Mouse (Mus musculus) lung, embryonic 14.5 days (tissue): ENCODE measurements around the gene Il4ra. TPM values are rescaled to one million over a fixed set of nuclear protein-coding genes. Genes with fewer than 3 reads are reported as not detected.

ENCODE experiments used
- ATAC-seq: fragments of 200-750 bp; cut with Nextera tagmentation; 2 replicates; pipeline ENCODE4 v1.8.0; 2017; ENCODE audit warnings: mild to moderate bottlenecking, moderate TSS enrichment, moderate library complexity; ENCODE audit not compliant: insufficient read depth
- DNase-seq: peaks from one replicate; pipeline ENCODE4 v3.0.0-alpha.2; 2015
- H3K27ac ChIP-seq: fragments of 300-500 bp; sonication (generic); 2 replicates; pipeline ENCODE4 v1.5.1; 2014; ENCODE audit warnings: low read depth, mild to moderate bottlenecking, moderate library complexity
- H3K27me3 ChIP-seq: fragments of 300-500 bp; sonication (generic); 2 replicates; pipeline ENCODE4 v1.6.1; 2014; ENCODE audit warnings: low read length, control low read depth; ENCODE audit not compliant: insufficient read depth
- H3K36me3 ChIP-seq: fragments of 300-500 bp; sonication (generic); 2 replicates; pipeline ENCODE4 v1.6.1; 2014; ENCODE audit warnings: control low read depth; ENCODE audit not compliant: insufficient read depth
- H3K4me1 ChIP-seq: fragments of 300-500 bp; sonication (generic); 2 replicates; pipeline ENCODE4 v1.6.1; 2014; ENCODE audit warnings: antibody characterized with exemption, control low read depth; ENCODE audit not compliant: insufficient read depth
- H3K4me2 ChIP-seq: fragments of 300-500 bp; sonication (generic); 2 replicates; pipeline ENCODE4 v1.6.1; 2014; ENCODE audit warnings: mild to moderate bottlenecking
- H3K4me3 ChIP-seq: fragments of 300-500 bp; sonication (generic); 2 replicates; pipeline ENCODE4 v1.5.1; 2014; ENCODE audit warnings: low read depth, low read length
- H3K9ac ChIP-seq: fragments of 300-500 bp; sonication (generic); 2 replicates; pipeline ENCODE4 v1.6.1; 2014
- H3K9me3 ChIP-seq: fragments of 300-500 bp; sonication (generic); 2 replicates; pipeline ENCODE4 v1.6.1; 2016; ENCODE audit warnings: low read depth, low read length, control low read depth
- CTCF ChIP-seq: IDR thresholded peaks from 2 replicates; pipeline ENCODE4 v1.5.1; 2016; ENCODE audit warnings: antibody characterized with exemption, low read depth
- WGBS: fragments of 180-500 bp; shearing (Covaris S2); extraction: QIAGEN DNeasy Blood & Tissue Kit; methylation state at CpG from one replicate; pipeline ENCODE4 v1.1.7; 2014; 5-methylcytosine and 5-hydroxymethylcytosine counted together
- polyA plus RNA-seq: library from polyadenylated mRNA; unstranded; fragments of >200 nt; fragmentation: Nextera tagmentation; extraction: Ambion mirVana; gene quantifications from 2 replicates; pipeline ENCODE4 v1.2.1, GENCODE M21; 2014

Il4ra gene
- polyA plus RNA-seq, 1 experiment from 2014 or later = 11.3 TPM

GRCm38 (mm10) chr7:125600136-125600535 is 48.2 kb downstream of the Il4ra start:
- Histone ChIP-seq H3K36me3 (no peaks in the 10 kb centered on the region), H3K9ac (no peak overlapping the region), H3K27me3 (no peaks in the 10 kb centered on the region), H3K27ac (no peak overlapping the region), H3K4me1 (0 out of 2 replicates have a peak, but pooled peaks cover 2% of the 10 kb centered on the region), H3K4me2 (no peak overlapping the region), H3K4me3 (no peak overlapping the region), H3K9me3 (no peaks in the 10 kb centered on the region)
- ATAC-seq (no peak), DNase-seq (no peak)
- no peak for TF ChIP-seq CTCF
- 63% methylated on average over 10 of the region's 10 CpGs for WGBS

- H3K4me3 ChIP-seq = no peak overlapping the region
- TF ChIP-seq CTCF = no peak
- ATAC-seq (no peak), DNase-seq (no peak)
- 25% methylated on average over 6 of the region's 6 CpGs for WGBS
- no peaks in the 10 kb centered on the region for H3K27me3 ChIP-seq
- no peaks in the 10 kb centered on the region for H3K9me3 ChIP-seq
- no peak overlapping the region for H3K4me2 ChIP-seq
- no peak overlapping the region for H3K9ac ChIP-seq
- 0 out of 2 replicates have a peak, but pooled peaks cover 2% of the 10 kb centered on the region for H3K4me1 ChIP-seq
- no peak overlapping the region for H3K27ac ChIP-seq
- no peaks in the 10 kb centered on the region for H3K36me3 ChIP-seq
These were observed 48.8 kb downstream of the Il4ra start for GRCm38 (mm10) chr7:125600612-125601279.

- Histone ChIP-seq H3K4me2 (no peak overlapping the region), H3K36me3 (no peaks in the 10 kb centered on the region), H3K4me3 (no peak overlapping the region), H3K27ac (no peak overlapping the region), H3K9ac (no peak overlapping the region), H3K27me3 (no peaks in the 10 kb centered on the region), H3K9me3 (no peaks in the 10 kb centered on the region), H3K4me1 (0 out of 2 replicates have a peak, but pooled peaks cover 2% of the 10 kb centered on the region)
- no peak for ATAC-seq
- TF ChIP-seq CTCF = no peak
- no peak for DNase-seq
- WGBS = 81% methylated on average over 6 of the region's 6 CpGs
These were observed 49.4 kb downstream of the Il4ra start for GRCm38 (mm10) chr7:125601280-125601670.

- Histone ChIP-seq H3K4me3 (no peak overlapping the region), H3K9me3 (no peaks in the 10 kb centered on the region), H3K9ac (no peak overlapping the region), H3K36me3 (no peaks in the 10 kb centered on the region), H3K27me3 (no peaks in the 10 kb centered on the region), H3K27ac (no peak overlapping the region), H3K4me2 (no peak overlapping the region), H3K4me1 (0 out of 2 replicates have a peak, but pooled peaks cover 2% of the 10 kb centered on the region)
- ATAC-seq (no peak), DNase-seq (no peak)
- no peak for TF ChIP-seq CTCF
- WGBS = 62% methylated on average over 11 of the region's 11 CpGs
These were observed 50.0 kb downstream of the Il4ra start for GRCm38 (mm10) chr7:125601821-125602448.

GRCm38 (mm10) chr7:125603185-125603631 is 51.3 kb downstream of the Il4ra start, which contains the start of gene Il21r:
Gene Il21r, plus strand, starts transcription at chr7:125603429.
- no peak within 1 kb of the TSS for H3K9ac ChIP-seq
- no peaks in the 10 kb centered on the region for H3K9me3 ChIP-seq
- ATAC-seq = no peak
- no peak for TF ChIP-seq CTCF
- no peak for DNase-seq
- no peak within 1 kb of the TSS for H3K27ac ChIP-seq
- H3K4me2 ChIP-seq = no peak within 1 kb of the TSS
- no peaks in the 10 kb centered on the region for H3K27me3 ChIP-seq
- no peak within 1 kb of the TSS for H3K4me3 ChIP-seq
- H3K4me1 ChIP-seq = 0 out of 2 replicates have a peak, but pooled peaks cover 2% of the 10 kb centered on the region
- WGBS = 61% methylated on average over 11 of the region's 11 CpGs
- H3K36me3 ChIP-seq = no peaks in the 10 kb centered on the region

GRCm38 (mm10) chr7:125604362-125605319 is 52.7 kb downstream of the Il4ra start:
- Histone ChIP-seq H3K27ac (no peak overlapping the region), H3K4me2 (no peak overlapping the region), H3K4me1 (0 out of 2 replicates have a peak, but pooled peaks cover 2% of the 10 kb centered on the region), H3K9ac (no peak overlapping the region), H3K9me3 (no peaks in the 10 kb centered on the region), H3K27me3 (no peaks in the 10 kb centered on the region), H3K36me3 (no peaks in the 10 kb centered on the region), H3K4me3 (no peak overlapping the region)
- no peak for ATAC-seq
- no peak for DNase-seq
- TF ChIP-seq CTCF = no peak
- WGBS = 72% methylated on average over 12 of the region's 12 CpGs
